Mouse (Mus musculus) liver, adult 2 months (tissue): ENCODE data around the gene Clstn1. TPM values are rescaled to one million over a fixed set of nuclear protein-coding genes. Genes with fewer than 3 reads are reported as not detected.

ENCODE experiments used
- DNase-seq: peaks from one replicate; pipeline ENCODE4 v3.0.0-alpha.2; 2011; ENCODE audit warnings: low read depth, low spot score; ENCODE audit errors: extremely low read depth
- H3K27ac ChIP-seq: fragments of 200-500 bp; replicated peaks from 2 replicates; pipeline ENCODE4 v1.5.1; 2012; ENCODE audit warnings: low read depth, mild to moderate bottlenecking, control low read depth, inconsistent platforms, low read length; ENCODE audit not compliant: insufficient read depth
- H3K27me3 ChIP-seq: fragments of 200-500 bp; 2 replicates; pipeline ENCODE4 v1.6.1; 2012; ENCODE audit warnings: mild to moderate bottlenecking, moderate library complexity, low read length, inconsistent platforms; ENCODE audit not compliant: control insufficient read depth, insufficient read depth
- H3K36me3 ChIP-seq: fragments of 200-500 bp; 2 replicates; pipeline ENCODE4 v1.6.1; 2012; ENCODE audit warnings: low read length, inconsistent platforms; ENCODE audit not compliant: control insufficient read depth, insufficient read depth
- H3K4me1 ChIP-seq: fragments of 200-500 bp; 2 replicates; pipeline ENCODE4 v1.6.1; 2011; ENCODE audit warnings: low read length; ENCODE audit not compliant: control insufficient read depth, insufficient read depth
- H3K4me3 ChIP-seq: fragments of 200-500 bp; 2 replicates; pipeline ENCODE4 v1.5.1; 2011; ENCODE audit warnings: low read depth, mild to moderate bottlenecking, control low read depth, low read length, moderate library complexity; ENCODE audit not compliant: insufficient read depth
- H3K79me2 ChIP-seq: fragments of 200-500 bp; 2 replicates; pipeline ENCODE4 v1.6.1; 2012; ENCODE audit warnings: inconsistent platforms, mild to moderate bottlenecking, low read length, moderate library complexity; ENCODE audit not compliant: control insufficient read depth, insufficient read depth
- H3K9ac ChIP-seq: fragments of 200-500 bp; 2 replicates; pipeline ENCODE4 v1.6.1; 2012; ENCODE audit warnings: low read depth, mild to moderate bottlenecking, control low read depth, inconsistent platforms, low read length
- CTCF ChIP-seq: fragments of 200-500 bp; IDR thresholded peaks from 2 replicates; pipeline ENCODE4 v1.5.1; 2011; ENCODE audit warnings: low read depth, low read length, control low read depth
- POLR2A ChIP-seq: fragments of 200-500 bp; IDR thresholded peaks from 2 replicates; pipeline ENCODE4 v1.6.1; 2011; ENCODE audit warnings: low read length, control low read depth; ENCODE audit not compliant: insufficient read depth; ENCODE audit errors: extremely low read depth
- WGBS: fragments of 180-500 bp; shearing (Covaris S2); methylation state at CpG from one replicate; pipeline ENCODE4 v1.1.7; 2018; 5-methylcytosine and 5-hydroxymethylcytosine counted together
- polyA plus RNA-seq: library from polyadenylated mRNA; depleted of rRNA; stranded (reverse); fragments of >200 nt; gene quantifications from 2 replicates; pipeline ENCODE4 v1.2.3, GENCODE M21; 2012
- total RNA-seq: library from RNA; depleted of rRNA; stranded (reverse); fragments of >200 nt; gene quantifications from 2 replicates; pipeline ENCODE4 v1.2.3, GENCODE M21; 2014

Gene Clstn1
- total and polyA plus RNA-seq, 2 experiments, result 1.5 to 2.3 TPM

DNA sequence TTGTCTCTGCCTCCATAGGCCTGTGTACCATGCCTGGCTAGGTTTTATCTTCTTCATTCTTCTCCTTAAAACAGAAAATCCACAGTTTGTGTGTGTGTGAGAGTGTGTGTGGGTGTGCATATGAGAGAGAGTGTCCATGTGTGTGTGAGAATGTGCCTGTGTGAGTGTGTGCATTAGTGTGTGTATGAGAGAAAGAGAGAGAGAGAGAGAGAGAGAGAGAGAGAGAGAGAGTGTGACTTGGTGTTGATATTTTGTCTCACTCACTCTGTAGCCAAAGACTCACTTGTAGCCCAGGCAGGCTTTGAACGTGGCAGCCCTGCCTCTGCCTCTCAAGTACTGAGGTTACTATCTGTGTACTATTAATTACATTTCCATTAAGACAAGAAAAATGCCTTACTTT, 47.9 kb downstream of the Clstn1 start:
- no peaks in the 10 kb centered on the region for H3K4me1 ChIP-seq
- no peaks in the 10 kb centered on the region for H3K36me3 ChIP-seq
- H3K27ac ChIP-seq, result no peak overlapping the region
- no peak for DNase-seq
- H3K4me3 ChIP-seq, result no peak overlapping the region
- H3K27me3 ChIP-seq, result no peaks in the 10 kb centered on the region
- no peak for TF ChIP-seq POLR2A
- no peak for TF ChIP-seq CTCF
- WGBS, result 85% methylated on average over 1 of the region's 1 CpGs
- no peaks in the 10 kb centered on the region for H3K79me2 ChIP-seq
- H3K9ac ChIP-seq, result no peak overlapping the region

DNA sequence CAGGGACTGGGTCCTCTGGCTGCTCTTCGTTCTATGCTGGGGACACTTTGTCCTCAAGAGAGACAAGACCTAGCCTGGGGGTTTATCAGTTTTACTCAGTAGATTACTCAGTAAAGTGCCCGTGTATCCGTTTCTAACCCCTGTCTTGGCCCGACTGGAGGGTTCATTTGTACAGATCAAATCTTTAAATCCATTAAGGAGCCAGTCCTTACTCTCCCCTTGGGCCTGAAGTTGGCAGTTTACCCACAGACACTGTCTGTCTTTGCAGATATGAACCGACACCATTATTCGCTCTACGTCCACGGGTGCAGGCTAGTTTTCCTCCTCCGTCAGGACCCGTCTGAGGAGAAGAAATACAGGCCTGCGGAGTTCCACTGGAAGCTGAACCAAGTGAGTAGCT, 48.7 kb downstream of the Clstn1 start:
- no peak for TF ChIP-seq CTCF
- no peak for TF ChIP-seq POLR2A
- DNase-seq, result no peak
- Histone ChIP-seq H3K27ac (no peak overlapping the region), H3K9ac (no peak overlapping the region), H3K79me2 (no peaks in the 10 kb centered on the region), H3K36me3 (no peaks in the 10 kb centered on the region), H3K4me1 (no peaks in the 10 kb centered on the region), H3K27me3 (no peaks in the 10 kb centered on the region), H3K4me3 (no peak overlapping the region)
- WGBS, result 92% methylated on average over 11 of the region's 11 CpGs

DNA sequence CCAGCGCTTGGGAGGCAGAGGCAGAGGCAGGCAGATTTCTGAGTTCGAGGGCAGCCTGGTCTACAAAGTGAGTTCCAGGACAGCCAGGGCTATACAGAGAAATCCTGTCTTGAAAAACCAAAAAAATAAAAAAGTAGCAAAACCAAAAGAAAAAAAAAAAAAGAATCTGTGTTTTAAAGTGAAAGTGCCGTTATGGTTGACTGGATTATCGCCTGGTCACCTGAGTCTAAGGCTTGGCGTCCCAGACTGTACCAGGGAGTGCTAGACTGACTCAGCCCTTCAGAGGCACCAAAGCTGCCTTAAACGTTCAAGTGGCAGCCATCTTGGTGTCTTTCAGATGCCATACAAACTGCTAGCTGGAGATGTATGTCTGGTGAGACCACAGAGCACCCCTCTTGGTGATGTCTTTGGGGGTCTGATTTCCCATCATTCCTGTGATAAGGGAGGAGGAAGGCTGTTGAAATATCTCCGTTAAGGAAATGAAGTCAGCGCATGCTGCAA, 49.7 kb downstream of the Clstn1 start:
- Histone ChIP-seq H3K79me2 (no peaks in the 10 kb centered on the region), H3K27me3 (no peaks in the 10 kb centered on the region), H3K4me1 (no peaks in the 10 kb centered on the region), H3K9ac (no peak overlapping the region), H3K4me3 (no peak overlapping the region), H3K27ac (no peak overlapping the region), H3K36me3 (no peaks in the 10 kb centered on the region)
- TF ChIP-seq CTCF, result no peak
- no peak for TF ChIP-seq POLR2A
- DNase-seq, result no peak
- 93% methylated on average over 8 of the region's 8 CpGs for WGBS

DNA sequence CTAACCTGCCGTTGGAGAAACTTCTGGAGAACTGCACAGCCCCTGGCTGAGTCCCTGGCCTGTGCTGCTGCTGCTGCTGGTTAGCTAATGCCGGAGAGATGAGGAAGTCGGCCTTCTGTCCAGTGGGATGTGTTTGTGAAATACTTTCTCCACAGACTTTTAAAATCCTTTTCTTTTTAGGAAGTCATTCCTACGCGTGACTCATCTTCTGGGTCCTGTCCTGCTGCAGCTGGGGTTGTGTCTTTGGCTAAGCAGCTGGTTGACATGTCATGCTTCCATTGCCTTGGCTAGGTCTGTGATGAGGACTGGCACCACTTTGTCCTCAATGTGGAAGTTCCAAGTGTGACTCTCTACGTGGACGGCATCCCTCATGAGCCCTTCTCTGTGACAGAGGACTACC, 51.7 kb downstream of the Clstn1 start:
- Histone ChIP-seq H3K4me3 (no peak overlapping the region), H3K27me3 (no peaks in the 10 kb centered on the region), H3K79me2 (no peaks in the 10 kb centered on the region), H3K36me3 (no peaks in the 10 kb centered on the region), H3K9ac (no peak overlapping the region), H3K27ac (no peak overlapping the region), H3K4me1 (no peaks in the 10 kb centered on the region)
- no peak for TF ChIP-seq POLR2A
- no peak for TF ChIP-seq CTCF
- no peak for DNase-seq
- 89% methylated on average over 7 of the region's 7 CpGs for WGBS

DNA sequence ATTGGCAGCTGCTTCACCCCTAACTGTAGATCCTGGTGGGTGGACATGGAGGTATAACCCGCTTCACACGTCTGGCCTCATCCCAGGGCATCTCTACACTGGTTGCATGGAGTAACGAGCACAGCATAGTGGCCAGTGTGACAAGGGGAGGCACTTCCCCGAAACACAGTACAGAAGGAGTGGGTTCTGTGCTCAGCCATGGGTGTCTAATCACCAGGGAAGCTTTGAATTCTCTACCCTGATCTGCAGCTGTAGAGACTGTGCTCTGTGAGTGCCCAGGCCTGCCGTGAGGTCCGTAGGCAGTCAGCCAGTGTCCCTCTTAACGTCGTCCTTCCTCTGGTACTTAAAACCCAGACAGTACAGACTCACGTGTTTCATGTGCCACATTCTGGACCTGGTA, 54.6 kb downstream of the Clstn1 start:
- H3K4me1 ChIP-seq, result no peaks in the 10 kb centered on the region
- TF ChIP-seq POLR2A, result no peak
- no peak for TF ChIP-seq CTCF
- WGBS, result 95% methylated on average over 9 of the region's 9 CpGs
- H3K79me2 ChIP-seq, result no peaks in the 10 kb centered on the region
- H3K4me3 ChIP-seq, result no peak overlapping the region
- no peak for DNase-seq
- H3K9ac ChIP-seq, result no peak overlapping the region
- H3K27ac ChIP-seq, result no peak overlapping the region
- no peaks in the 10 kb centered on the region for H3K36me3 ChIP-seq
- H3K27me3 ChIP-seq, result no peaks in the 10 kb centered on the region

DNA sequence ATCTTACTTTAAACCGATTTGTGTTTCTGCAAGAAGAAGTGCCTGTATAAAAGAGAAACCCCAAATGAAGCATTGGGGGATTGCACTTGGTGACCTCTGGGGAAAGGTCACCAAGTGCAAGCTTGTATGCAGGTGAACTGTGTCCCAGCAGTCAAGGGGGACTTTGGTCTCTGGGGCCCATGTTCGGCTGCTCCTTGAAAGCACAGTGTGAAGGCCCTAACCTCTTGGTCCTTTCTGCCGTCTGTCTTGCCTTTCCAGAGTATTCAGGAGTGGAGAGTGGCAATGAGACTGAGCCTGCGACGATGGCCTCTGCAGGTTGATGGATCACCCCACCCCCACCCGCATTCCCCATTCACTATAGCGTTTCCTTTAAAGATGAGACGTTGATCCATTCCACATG, 55.1 kb downstream of the Clstn1 start:
- no peak overlapping the region for H3K27ac ChIP-seq
- H3K27me3 ChIP-seq, result no peaks in the 10 kb centered on the region
- no peak overlapping the region for H3K4me3 ChIP-seq
- no peak overlapping the region for H3K9ac ChIP-seq
- 78% methylated on average over 8 of the region's 8 CpGs for whole genome bisulfite sequencing
- TF ChIP-seq POLR2A (no peak), CTCF (no peak)
- no peaks in the 10 kb centered on the region for H3K36me3 ChIP-seq
- no peaks in the 10 kb centered on the region for H3K4me1 ChIP-seq
- H3K79me2 ChIP-seq, result no peaks in the 10 kb centered on the region
- no peak for DNase-seq
